Mouse (Mus musculus) limb, embryonic 13.5 days (tissue): ENCODE data around the gene Plp2. TPM values are rescaled to one million over a fixed set of nuclear protein-coding genes. Genes with fewer than 3 reads are reported as not detected.

Source experiments
- ATAC-seq: fragments of 200-750 bp; cut with Nextera tagmentation; 2 replicates; pipeline ENCODE4 v1.8.0; 2017; ENCODE audit warnings: low read depth, moderate number of reproducible peaks, moderate TSS enrichment; ENCODE audit not compliant: low FRiP score
- H3K27ac ChIP-seq: fragments of 300-500 bp; sonication (generic); 2 replicates; pipeline ENCODE4 v1.5.1; 2015; ENCODE audit warnings: inconsistent platforms, mild to moderate bottlenecking, moderate library complexity
- H3K27me3 ChIP-seq: fragments of 300-500 bp; sonication (generic); 2 replicates; pipeline ENCODE4 v1.6.1; 2015; ENCODE audit warnings: mild to moderate bottlenecking, inconsistent platforms
- H3K36me3 ChIP-seq: fragments of 300-500 bp; sonication (generic); 2 replicates; pipeline ENCODE4 v1.6.1; 2015; ENCODE audit warnings: inconsistent platforms, mild to moderate bottlenecking, moderate library complexity
- H3K4me1 ChIP-seq: fragments of 300-500 bp; sonication (generic); 2 replicates; pipeline ENCODE4 v1.6.1; 2015; ENCODE audit warnings: inconsistent platforms
- H3K4me2 ChIP-seq: fragments of 300-500 bp; sonication (generic); replicated peaks from 2 replicates; pipeline ENCODE4 v1.6.1; 2015; ENCODE audit warnings: inconsistent platforms, mild to moderate bottlenecking, moderate library complexity
- H3K4me3 ChIP-seq: fragments of 300-500 bp; sonication (generic); 2 replicates; pipeline ENCODE4 v1.5.1; 2015; ENCODE audit warnings: moderate library complexity, mild to moderate bottlenecking, inconsistent platforms
- H3K9ac ChIP-seq: fragments of 300-500 bp; sonication (generic); 2 replicates; pipeline ENCODE4 v1.6.1; 2015; ENCODE audit warnings: mild to moderate bottlenecking, inconsistent platforms
- H3K9me3 ChIP-seq: fragments of 300-500 bp; sonication (generic); 2 replicates; pipeline ENCODE4 v1.6.1; 2016; ENCODE audit warnings: inconsistent platforms
- WGBS: fragments of 180-500 bp; shearing (Covaris S2); methylation state at CpG from one replicate; pipeline ENCODE4 v1.1.7; 2015; 5-methylcytosine and 5-hydroxymethylcytosine counted together
- polyA plus RNA-seq: library from polyadenylated mRNA; unstranded; fragments of >200 nt; fragmentation: Nextera tagmentation; extraction: Ambion mirVana; gene quantifications from 2 replicates; pipeline ENCODE4 v1.2.1, GENCODE M21; 2015

Plp2 gene
- polyA plus RNA-seq, 1 experiment from 2014 or later, result 114 TPM

DNA sequence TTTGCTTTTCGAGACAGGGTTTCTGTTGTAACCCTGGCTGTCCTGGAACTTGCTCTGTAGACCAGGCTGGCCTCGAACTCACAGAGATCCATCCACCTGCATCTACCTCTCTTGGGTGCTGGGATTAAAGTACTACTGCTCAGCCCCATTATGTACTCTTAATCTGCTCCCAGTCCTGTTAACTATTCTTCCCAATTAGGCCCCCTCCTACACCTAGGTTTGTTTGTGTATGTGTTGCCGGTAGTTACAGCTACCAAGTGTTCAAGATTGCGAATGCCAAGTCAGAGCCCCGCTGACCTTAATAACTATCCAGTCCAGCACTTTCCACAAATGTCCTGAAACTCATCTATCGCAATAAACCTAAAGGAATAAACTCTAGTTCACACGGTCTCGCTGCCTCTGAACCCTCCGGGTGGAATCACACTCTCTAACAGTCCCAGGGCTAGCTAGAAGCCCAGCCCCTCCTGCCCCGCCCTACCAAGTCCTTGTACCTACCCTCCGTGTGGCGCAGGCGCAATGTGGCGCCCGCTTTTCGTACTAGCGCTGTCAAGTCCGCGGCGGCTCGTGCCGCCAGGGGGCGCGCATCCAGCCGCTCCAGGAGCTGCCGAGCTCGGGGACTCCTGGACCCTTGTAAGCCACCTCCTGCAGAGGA, 8.3 kb upstream of the Plp2 start:
- Histone ChIP-seq H3K9me3 (no peaks in the 10 kb centered on the region), H3K4me2 (peak overlapping the region; percentile 61), H3K27ac (no peak overlapping the region), H3K36me3 (no peaks in the 10 kb centered on the region), H3K9ac (peak overlapping the region; percentile 55; the same call in 1 of the 2 replicates), H3K27me3 (no peaks in the 10 kb centered on the region), H3K4me1 (no peaks in the 10 kb centered on the region), H3K4me3 (peak overlapping the region; percentile 36)
- ATAC-seq, result peak; percentile 93
- 16% methylated on average over 27 of the region's 27 CpGs for WGBS

DNA sequence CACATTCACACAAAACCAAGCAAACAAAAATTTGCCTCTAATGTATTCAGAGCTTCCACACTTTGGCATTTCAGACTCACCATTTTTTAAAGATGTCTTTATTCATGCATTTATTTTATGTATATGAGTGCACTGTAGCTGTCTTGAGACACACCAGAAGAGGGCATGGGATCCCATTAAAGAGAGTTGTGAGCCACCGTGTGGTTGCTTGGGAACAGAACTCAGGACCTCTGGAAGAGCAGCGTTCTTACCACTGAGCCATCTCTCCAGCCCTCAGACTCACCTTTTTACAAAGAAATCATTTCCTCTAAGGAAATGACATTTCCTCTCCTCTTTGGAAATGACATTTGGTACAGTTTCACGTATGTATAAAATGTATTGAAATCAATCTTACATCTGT, 7.8 kb upstream of the Plp2 start:
- H3K27ac ChIP-seq, result no peak overlapping the region
- H3K9me3 ChIP-seq, result no peaks in the 10 kb centered on the region
- H3K36me3 ChIP-seq, result no peaks in the 10 kb centered on the region
- H3K9ac ChIP-seq, result no peak overlapping the region
- ATAC-seq, result no peak
- no peak overlapping the region for H3K4me3 ChIP-seq
- 37% methylated on average over 3 of the region's 3 CpGs for WGBS
- H3K4me2 ChIP-seq, result no peak overlapping the region
- peaks cover 4% of the 10 kb centered on the region for H3K4me1 ChIP-seq
- H3K27me3 ChIP-seq, result no peaks in the 10 kb centered on the region

DNA sequence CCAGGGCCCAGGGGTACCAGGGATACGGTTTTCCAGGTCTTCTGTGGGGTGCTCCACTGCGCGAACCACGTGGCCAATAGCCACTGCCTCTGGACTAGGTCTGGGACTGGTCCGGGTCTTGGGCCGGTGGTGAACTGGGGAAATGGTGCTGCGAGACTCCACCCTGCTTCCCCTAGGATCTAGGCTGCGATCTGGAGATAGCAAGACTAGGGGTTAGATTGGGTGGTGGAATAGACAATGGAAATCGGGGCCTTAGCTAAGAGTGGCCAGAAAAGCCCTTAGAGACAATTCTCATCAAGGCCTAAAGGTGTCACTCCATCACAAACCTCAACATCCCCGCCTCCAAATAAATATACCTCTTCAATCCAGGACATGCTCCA, 3.8 kb upstream of the Plp2 start:
- H3K4me1 ChIP-seq, result peaks cover 18% of the 10 kb centered on the region
- ATAC-seq, result 0 out of 2 replicates have a peak, but pooled peaks have one; percentile 2
- peak overlapping the region; percentile 57 for H3K4me2 ChIP-seq
- H3K9me3 ChIP-seq, result no peaks in the 10 kb centered on the region
- no peaks in the 10 kb centered on the region for H3K27me3 ChIP-seq
- peak overlapping the region; percentile 70 for H3K27ac ChIP-seq
- WGBS, result 33% methylated on average over 10 of the region's 10 CpGs
- H3K4me3 ChIP-seq, result peak overlapping the region; percentile 29
- no peak overlapping the region for H3K9ac ChIP-seq
- no peaks in the 10 kb centered on the region for H3K36me3 ChIP-seq

DNA sequence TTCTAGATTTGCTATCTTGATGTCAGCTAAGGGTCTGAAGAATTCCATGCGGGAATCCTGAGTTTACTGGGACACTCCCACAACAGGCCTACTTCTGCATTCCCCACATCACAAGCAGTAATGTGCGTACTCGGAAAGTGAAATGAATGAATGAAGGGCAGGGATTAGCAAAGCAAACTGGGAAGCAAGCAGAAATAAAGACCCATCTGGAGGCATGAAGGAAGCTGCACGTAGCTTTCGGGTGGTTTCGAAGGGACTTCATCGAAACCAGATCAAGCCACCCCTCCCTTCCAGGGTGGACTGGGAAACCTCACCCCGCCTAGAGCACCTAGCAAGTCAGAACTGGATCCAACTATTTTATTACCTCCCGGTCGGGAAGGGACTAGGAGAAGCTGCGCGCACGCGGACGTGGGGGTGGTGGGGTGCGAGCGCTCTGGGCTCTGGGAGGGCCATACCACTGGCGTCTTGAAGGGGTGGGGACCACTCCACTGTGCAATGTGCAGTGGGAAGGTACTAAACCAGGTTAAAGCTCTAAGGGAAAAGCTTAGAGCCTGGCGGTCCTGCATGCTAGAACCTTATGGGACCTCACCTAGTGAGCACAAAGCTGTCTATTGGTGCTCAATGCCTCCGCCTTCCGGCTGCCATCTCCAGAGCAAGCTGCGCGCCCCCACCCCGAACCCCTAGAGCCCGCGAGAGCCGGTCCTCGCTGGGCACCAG, 3.3 kb upstream of the Plp2 start:
- Histone ChIP-seq H3K4me2 (peak overlapping the region; percentile 57), H3K9ac (0 out of 2 replicates have a peak overlapping the region, but pooled peaks have one; percentile 2), H3K36me3 (no peaks in the 10 kb centered on the region), H3K4me3 (peak overlapping the region; percentile 29), H3K27ac (peak overlapping the region; percentile 70), H3K9me3 (no peaks in the 10 kb centered on the region), H3K4me1 (peaks cover 18% of the 10 kb centered on the region), H3K27me3 (no peaks in the 10 kb centered on the region)
- WGBS, result 31% methylated on average over 28 of the region's 28 CpGs
- peak; percentile 16; the same call in 1 of the 2 replicates for ATAC-seq

DNA sequence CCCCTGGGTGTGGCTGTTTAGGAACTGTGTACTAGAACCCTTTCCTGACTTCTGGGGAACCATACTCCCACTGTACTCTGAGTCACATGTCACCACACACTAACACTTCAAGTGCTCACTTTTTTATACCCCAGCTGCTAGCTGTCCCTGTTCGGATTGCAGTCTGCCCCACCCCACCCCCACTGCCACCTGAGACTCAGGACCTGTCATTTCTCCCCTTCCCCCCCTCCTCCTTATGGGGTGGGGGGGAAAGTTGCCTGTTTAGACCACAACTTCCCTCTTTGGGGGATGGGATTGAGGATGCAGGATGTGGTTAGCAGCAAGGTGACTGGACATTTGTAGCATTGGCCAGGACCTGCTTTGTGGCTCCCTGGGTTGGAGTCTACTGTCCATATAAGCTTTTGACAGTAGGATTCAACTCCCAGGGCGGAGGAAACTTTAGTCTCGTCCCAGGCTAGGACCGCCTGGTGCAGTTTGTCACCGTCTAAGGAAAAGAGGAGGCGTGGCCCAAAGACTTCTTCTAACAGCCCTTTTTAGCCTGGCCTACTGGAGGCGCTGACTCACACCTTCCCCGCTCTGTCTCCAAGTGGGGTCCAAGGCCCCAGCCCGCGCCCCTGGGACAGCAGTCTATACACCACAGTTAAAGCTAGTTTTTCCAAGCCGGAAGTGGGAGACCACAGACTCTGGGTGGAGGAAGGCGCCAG, 2.5 kb upstream of the Plp2 start:
- Histone ChIP-seq H3K27ac (peak overlapping the region; percentile 70; the same call in 1 of the 2 replicates), H3K27me3 (no peaks in the 10 kb centered on the region), H3K4me3 (peak overlapping the region; percentile 29; the same call in 1 of the 2 replicates), H3K9me3 (no peaks in the 10 kb centered on the region), H3K4me1 (peaks cover 18% of the 10 kb centered on the region), H3K9ac (no peak overlapping the region), H3K4me2 (peak overlapping the region; percentile 57), H3K36me3 (peaks cover 5% of the 10 kb centered on the region; the same call in 1 of the 2 replicates)
- 23% methylated on average over 12 of the region's 12 CpGs for WGBS
- peak; percentile 1; the same call in 1 of the 2 replicates for ATAC-seq

DNA sequence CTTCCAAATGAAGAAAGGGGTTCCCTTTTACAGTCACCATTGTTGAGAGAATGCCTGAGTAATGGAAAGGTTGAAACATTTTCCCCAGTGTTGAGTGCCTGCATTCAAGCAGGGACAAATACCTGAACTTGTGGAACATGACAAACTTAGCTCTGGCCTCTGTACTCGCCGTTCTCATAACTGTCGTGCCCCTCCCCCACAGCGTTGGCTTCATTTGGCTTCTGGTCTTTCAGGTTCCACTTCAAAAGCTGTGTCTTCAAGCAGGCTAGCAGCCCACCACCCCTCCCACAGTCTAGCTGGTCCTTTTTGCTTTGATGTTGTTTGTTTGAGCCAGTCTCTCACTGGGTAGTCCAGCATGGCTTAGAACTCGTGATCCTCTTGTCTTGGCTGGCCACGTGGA, 1.5 kb upstream of the Plp2 start:
- 38% methylated on average over 6 of the region's 6 CpGs for WGBS
- Histone ChIP-seq H3K27me3 (no peaks in the 10 kb centered on the region), H3K4me1 (peaks cover 18% of the 10 kb centered on the region), H3K27ac (no peak overlapping the region), H3K9ac (no peak overlapping the region), H3K36me3 (peaks cover 6% of the 10 kb centered on the region; the same call in 1 of the 2 replicates), H3K4me2 (no peak overlapping the region), H3K9me3 (no peaks in the 10 kb centered on the region), H3K4me3 (no peak overlapping the region)
- ATAC-seq, result no peak

DNA sequence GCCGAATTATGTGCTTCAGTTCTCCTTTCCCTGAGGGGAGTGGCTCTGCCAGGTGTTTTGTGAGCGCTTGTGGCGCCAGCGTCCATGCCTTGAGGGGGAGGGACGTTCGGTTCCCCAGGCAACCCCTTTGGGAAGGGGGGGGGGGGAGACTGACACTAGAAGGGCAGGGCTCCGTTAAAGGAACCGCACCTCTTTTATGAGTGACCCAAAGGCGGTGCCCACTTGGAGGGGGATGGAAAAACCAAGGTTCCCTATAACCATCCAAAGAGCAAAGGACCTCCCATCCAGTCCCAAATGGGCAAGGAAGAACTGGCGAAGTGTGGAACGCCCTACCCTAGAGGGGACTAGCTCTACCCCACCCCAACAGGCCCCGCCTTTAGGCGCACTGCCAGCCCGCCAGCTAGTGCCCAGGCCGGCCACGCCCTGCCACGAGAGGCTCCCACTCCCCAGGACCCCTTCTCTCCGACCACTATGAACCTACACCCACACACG, 754 bp downstream of the Plp2 start:
- Histone ChIP-seq H3K9me3 (no peaks in the 10 kb centered on the region), H3K9ac (peak overlapping the region; percentile 66; the same call in 1 of the 2 replicates), H3K4me1 (peaks cover 18% of the 10 kb centered on the region), H3K27me3 (no peaks in the 10 kb centered on the region), H3K4me3 (peak overlapping the region; percentile 52), H3K36me3 (peaks cover 19% of the 10 kb centered on the region), H3K4me2 (peak overlapping the region; percentile 62), H3K27ac (peak overlapping the region; percentile 55; the same call in 1 of the 2 replicates)
- WGBS, result 22% methylated on average over 15 of the region's 19 CpGs
- ATAC-seq, result peak; percentile 49

DNA sequence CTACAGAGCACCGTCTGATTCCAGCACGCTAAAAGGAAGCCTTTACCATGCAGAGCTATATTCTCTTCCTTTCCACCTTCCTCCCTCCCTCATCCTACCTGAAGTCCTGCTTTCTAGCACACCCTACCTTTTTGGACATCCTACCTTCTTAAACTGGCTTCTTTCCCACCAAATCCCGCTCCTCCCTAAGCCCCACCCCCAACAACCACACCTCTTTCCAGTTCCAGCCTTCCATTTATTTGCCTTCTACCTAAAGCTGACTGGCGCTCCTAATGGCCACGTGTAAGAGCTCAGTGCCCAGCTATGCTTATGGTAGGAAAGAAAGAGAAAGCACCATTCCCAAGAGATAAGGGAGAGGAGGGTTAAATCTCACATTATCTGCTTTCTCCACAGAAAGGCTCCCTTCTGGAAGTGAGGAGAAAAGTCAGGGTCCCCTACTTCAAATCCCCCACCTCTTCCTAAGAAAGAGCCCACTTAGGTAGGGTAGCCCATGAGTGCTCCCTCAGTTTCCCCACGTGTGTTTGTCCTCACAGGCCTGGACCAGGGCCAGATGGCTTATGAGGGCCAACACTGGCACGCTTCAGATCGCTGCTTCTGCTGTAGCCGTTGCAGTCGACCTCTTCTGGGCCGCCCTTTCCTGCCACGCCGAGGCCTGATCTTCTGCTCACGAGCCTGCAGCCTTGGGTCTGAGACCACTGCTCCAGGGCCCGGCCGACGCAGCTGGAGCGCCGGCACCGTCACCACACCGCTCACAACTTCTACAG, 5.3 kb downstream of the Plp2 start:
- Histone ChIP-seq H3K4me1 (no peaks in the 10 kb centered on the region), H3K9me3 (no peaks in the 10 kb centered on the region), H3K27ac (no peak overlapping the region), H3K36me3 (peaks cover 23% of the 10 kb centered on the region), H3K4me2 (no peak overlapping the region), H3K27me3 (no peaks in the 10 kb centered on the region), H3K4me3 (no peak overlapping the region), H3K9ac (no peak overlapping the region)
- WGBS, result 74% methylated on average over 21 of the region's 21 CpGs
- ATAC-seq, result no peak

DNA sequence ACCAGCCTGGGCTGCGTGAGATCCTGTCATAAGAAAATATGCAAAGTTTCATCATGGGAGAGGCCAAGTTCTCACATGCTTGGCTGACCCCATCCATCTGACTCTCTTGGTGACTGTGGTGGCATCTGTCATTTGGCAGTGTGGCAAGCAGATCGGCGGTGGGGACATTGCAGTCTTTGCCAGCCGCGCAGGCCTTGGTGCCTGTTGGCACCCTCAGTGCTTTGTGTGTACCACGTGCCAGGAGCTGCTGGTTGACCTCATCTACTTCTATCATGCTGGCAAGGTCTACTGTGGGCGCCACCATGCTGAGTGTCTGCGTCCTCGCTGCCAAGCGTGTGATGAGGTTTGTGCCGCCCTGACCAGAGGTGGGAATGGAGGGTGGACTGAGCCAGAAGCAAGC, 6.4 kb downstream of the Plp2 start:
- no peak overlapping the region for H3K4me3 ChIP-seq
- peaks cover 23% of the 10 kb centered on the region for H3K36me3 ChIP-seq
- no peak overlapping the region for H3K4me2 ChIP-seq
- ATAC-seq, result no peak
- no peaks in the 10 kb centered on the region for H3K27me3 ChIP-seq
- H3K9me3 ChIP-seq, result no peaks in the 10 kb centered on the region
- H3K4me1 ChIP-seq, result no peaks in the 10 kb centered on the region
- no peak overlapping the region for H3K9ac ChIP-seq
- 94% methylated on average over 11 of the region's 11 CpGs for WGBS
- H3K27ac ChIP-seq, result no peak overlapping the region

DNA sequence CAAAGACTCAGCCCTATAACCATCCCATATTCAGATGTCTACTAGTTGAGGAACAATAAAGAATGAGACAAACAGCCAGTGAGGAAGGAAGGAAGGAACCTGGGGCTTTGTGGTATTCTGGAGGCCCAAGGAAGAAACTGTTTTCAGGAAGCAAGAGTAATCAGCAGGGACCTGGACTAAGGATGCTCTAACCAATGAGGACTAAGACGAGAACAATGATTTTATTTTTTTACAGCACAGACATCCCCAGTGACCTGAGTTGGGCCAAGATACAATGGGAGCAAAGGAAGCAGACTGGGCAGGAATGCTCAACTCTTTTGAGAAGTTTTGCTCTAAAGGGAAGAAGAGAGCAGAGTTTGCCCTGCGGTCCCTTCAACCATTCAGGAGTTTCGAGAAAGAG, 8.3 kb downstream of the Plp2 start:
- Histone ChIP-seq H3K4me1 (peaks cover 10% of the 10 kb centered on the region; the same call in 1 of the 2 replicates), H3K9ac (no peak overlapping the region), H3K36me3 (peaks cover 17% of the 10 kb centered on the region), H3K27ac (no peak overlapping the region), H3K4me3 (no peak overlapping the region), H3K9me3 (no peaks in the 10 kb centered on the region), H3K27me3 (no peaks in the 10 kb centered on the region), H3K4me2 (no peak overlapping the region)
- 81% methylated on average over 3 of the region's 3 CpGs for WGBS
- no peak for ATAC-seq

DNA sequence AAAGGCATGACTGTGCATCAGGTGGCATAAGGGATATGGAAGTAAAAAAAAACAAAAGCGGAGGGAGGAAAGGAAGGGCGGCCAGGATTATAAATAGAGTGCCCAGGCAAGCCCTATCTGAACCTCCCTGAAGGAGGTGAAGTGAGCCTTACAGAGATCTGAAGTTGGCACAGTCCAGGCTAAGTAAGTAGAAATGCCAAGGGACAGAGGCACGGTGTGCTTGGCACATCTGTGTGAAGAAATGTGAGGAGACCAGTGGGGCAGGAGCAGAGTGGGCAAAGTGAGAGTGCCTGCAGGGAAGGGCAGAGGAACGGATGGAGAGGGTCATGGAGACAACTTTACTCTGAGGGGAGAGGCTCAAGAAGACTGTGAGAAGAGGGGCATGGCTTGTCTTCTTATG, 10.1 kb downstream of the Plp2 start:
- peaks cover 6% of the 10 kb centered on the region for H3K36me3 ChIP-seq
- no peak overlapping the region for H3K4me2 ChIP-seq
- H3K4me3 ChIP-seq, result no peak overlapping the region
- H3K27ac ChIP-seq, result no peak overlapping the region
- H3K4me1 ChIP-seq, result peaks cover 11% of the 10 kb centered on the region; the same call in 1 of the 2 replicates
- no peaks in the 10 kb centered on the region for H3K9me3 ChIP-seq
- H3K9ac ChIP-seq, result no peak overlapping the region
- no peaks in the 10 kb centered on the region for H3K27me3 ChIP-seq
- WGBS, result 77% methylated on average over 4 of the region's 4 CpGs
- ATAC-seq, result no peak
